Mouse (Mus musculus) CH12.LX (cell line): ENCODE measurements around the gene Pitpna. TPM values are rescaled to one million over a fixed set of nuclear protein-coding genes. Genes with fewer than 3 reads are reported as not detected.
A peak's percentile ranks its signal among the peaks of the same experiment; 100 is the strongest.

ENCODE experiments used
- DNase-seq: peaks from one replicate; pipeline ENCODE4 v3.0.0-alpha.2; 2013; ENCODE audit errors: extremely low read depth
- H3K27ac ChIP-seq: 2 replicates; pipeline ENCODE4 v1.5.1; 2012; ENCODE audit warnings: low read depth, mild to moderate bottlenecking, control low read depth, moderate library complexity; ENCODE audit not compliant: insufficient read depth
- H3K27me3 ChIP-seq: replicated peaks from 2 replicates; pipeline ENCODE3; 2012; ENCODE audit warnings: inconsistent platforms
- H3K36me3 ChIP-seq, 2 experiments: replicated peaks in 1 of 2; 2 replicates each; pipeline versions ENCODE3 to v1.6.1; 2012; ENCODE audit warnings: inconsistent platforms in 1 of 2, low read length in 1 of 2, mild to moderate bottlenecking in 1 of 2, mixed read lengths in 1 of 2, moderate library complexity in 1 of 2; ENCODE audit not compliant: control insufficient read depth in 1 of 2, insufficient read depth in 1 of 2
- H3K4me1 ChIP-seq, 2 experiments: 2 replicates each; pipeline ENCODE4 v1.6.1; 2012; ENCODE audit warnings: inconsistent platforms in 1 of 2, moderate library complexity in 1 of 2; ENCODE audit not compliant: insufficient read depth in 2 of 2, control insufficient read depth in 1 of 2
- H3K4me2 ChIP-seq: 2 replicates; pipeline ENCODE4 v1.6.1; 2012; ENCODE audit warnings: low read depth, mild to moderate bottlenecking, control low read depth; ENCODE audit not compliant: poor library complexity, insufficient read depth, severe bottlenecking
- H3K4me3 ChIP-seq, 3 experiments: fragments of 150-350 bp in 1 of 3; sonication (generic) in 1 of 3; replicated peaks in 1 of 3; 2 replicates each; pipeline versions ENCODE3 to v1.5.1; 2011 to 2012; ENCODE audit warnings: low read depth in 2 of 3, low read length in 2 of 3, mild to moderate bottlenecking in 2 of 3, moderate library complexity in 2 of 3, control low read depth in 1 of 3, improper control_type of control experiment in 1 of 3, inconsistent platforms in 1 of 3, mixed read lengths in 1 of 3; ENCODE audit not compliant: poor library complexity in 1 of 3
- H3K79me2 ChIP-seq: replicated peaks from 2 replicates; pipeline ENCODE4 v1.6.1; 2012; ENCODE audit warnings: mild to moderate bottlenecking, moderate library complexity; ENCODE audit not compliant: control insufficient read depth, poor library complexity, insufficient read depth, severe bottlenecking; ENCODE audit errors: extremely low read depth
- H3K9ac ChIP-seq: 2 replicates; pipeline ENCODE4 v1.6.1; 2012; ENCODE audit warnings: low read depth, mild to moderate bottlenecking, control low read depth, moderate library complexity; ENCODE audit not compliant: insufficient read depth
- H3K9me3 ChIP-seq: replicated peaks from 2 replicates; pipeline ENCODE3; 2012; ENCODE audit warnings: low read length, inconsistent platforms, mixed read lengths
- E2F4 ChIP-seq: IDR thresholded peaks from 2 replicates; pipeline ENCODE4 v1.6.1; 2011; ENCODE audit warnings: low read depth, low read length, improper control_type of control experiment; ENCODE audit not compliant: insufficient replicate concordance
- IRF4 ChIP-seq: IDR thresholded peaks from 2 replicates; pipeline ENCODE4 v1.6.1; 2014; ENCODE audit warnings: low read depth, mild to moderate bottlenecking, inconsistent platforms, low read length, improper control_type of control experiment
- JUN ChIP-seq: IDR thresholded peaks from 2 replicates; pipeline ENCODE4 v1.6.1; 2011; ENCODE audit warnings: low read depth, mild to moderate bottlenecking, low read length, improper control_type of control experiment, moderate library complexity; ENCODE audit not compliant: insufficient read depth
- JUND ChIP-seq: conservative IDR thresholded peaks from 2 replicates; pipeline ENCODE4 v1.6.1; 2011; ENCODE audit warnings: low read depth, low read length, improper control_type of control experiment
- KAT2A ChIP-seq: IDR thresholded peaks from 2 replicates; pipeline ENCODE4 v1.6.1; 2012; ENCODE audit warnings: low read length, improper control_type of control experiment, inconsistent platforms; ENCODE audit not compliant: insufficient replicate concordance
- MAFK ChIP-seq: IDR thresholded peaks from 2 replicates; pipeline ENCODE4 v1.6.1; 2011; ENCODE audit warnings: low read length, improper control_type of control experiment; ENCODE audit not compliant: insufficient replicate concordance
- MAZ ChIP-seq: IDR thresholded peaks from 2 replicates; pipeline ENCODE4 v1.6.1; 2012; ENCODE audit warnings: low read depth, mild to moderate bottlenecking, inconsistent platforms, low read length, improper control_type of control experiment, moderate library complexity
- MYC ChIP-seq: IDR thresholded peaks from 2 replicates; pipeline ENCODE4 v1.6.1; 2011; ENCODE audit warnings: low read depth, mild to moderate bottlenecking, improper control_type of control experiment, low read length
- NELFE ChIP-seq: IDR thresholded peaks from 2 replicates; pipeline ENCODE4 v1.6.1; 2011; ENCODE audit warnings: low read depth, low read length, improper control_type of control experiment
- PAX5 ChIP-seq: IDR thresholded peaks from 2 replicates; pipeline ENCODE4 v1.6.1; 2012; ENCODE audit warnings: low read length, inconsistent platforms, mixed read lengths
- POLR2A ChIP-seq: IDR thresholded peaks from 2 replicates; pipeline ENCODE4 v1.6.1; 2011; ENCODE audit warnings: low read depth, mild to moderate bottlenecking, improper control_type of control experiment, low read length
- POLR2AphosphoS2 ChIP-seq: IDR thresholded peaks from 2 replicates; pipeline ENCODE4 v1.6.1; 2011; ENCODE audit warnings: low read depth, low read length, improper control_type of control experiment
- SIN3A ChIP-seq: IDR thresholded peaks from 2 replicates; pipeline ENCODE4 v1.6.1; 2012; ENCODE audit warnings: low read length, improper control_type of control experiment, inconsistent platforms
- SMC3 ChIP-seq: IDR thresholded peaks from 2 replicates; pipeline ENCODE4 v1.6.1; 2011; ENCODE audit warnings: low read depth, low read length, improper control_type of control experiment
- TBP ChIP-seq: conservative IDR thresholded peaks from 2 replicates; pipeline ENCODE4 v1.6.1; 2011; ENCODE audit warnings: low read depth, low read length, improper control_type of control experiment
- TCF12 ChIP-seq: IDR thresholded peaks from 2 replicates; pipeline ENCODE4 v1.6.1; 2014; ENCODE audit warnings: low read depth, mild to moderate bottlenecking, inconsistent platforms, low read length, improper control_type of control experiment
- UBTF ChIP-seq: IDR thresholded peaks from 2 replicates; pipeline ENCODE4 v1.6.1; 2012; ENCODE audit warnings: low read depth, mild to moderate bottlenecking, inconsistent platforms, low read length, improper control_type of control experiment, moderate library complexity
- USF1 ChIP-seq: IDR thresholded peaks from 2 replicates; pipeline ENCODE4 v1.6.1; 2014; ENCODE audit warnings: low read depth, mild to moderate bottlenecking, inconsistent platforms, low read length, improper control_type of control experiment
- ZMIZ1 ChIP-seq: IDR thresholded peaks from 2 replicates; pipeline ENCODE4 v1.6.1; 2012; ENCODE audit warnings: low read depth, mild to moderate bottlenecking, inconsistent platforms, low read length, improper control_type of control experiment
- dilution Hi-C: fragments of 300-500 bp; cut with MboI; formaldehyde crosslinking; loops from 2 replicates; pipeline ENCODE4 v1.14.3; 2020; ENCODE audit warnings: low sequenced_read_pairs; ENCODE audit not compliant: extremely low pct_unique_long_range_greater_than_20kb, extremely low pct_ligation_motif_present
- in situ Hi-C: fragments of 300-500 bp; cut with MboI; formaldehyde crosslinking; loops from 3 replicates; pipeline ENCODE4 v1.14.3; 2019; ENCODE audit warnings: low sequenced_read_pairs, low pct_ligation_motif_present, low pct_unique_long_range_greater_than_20kb, mixed read lengths
- polyA plus RNA-seq: library from polyadenylated mRNA; unstranded; fragments of >175 nt; gene quantifications from 2 replicates; pipeline ENCODE4 v1.2.1, GENCODE M21; 2012; ENCODE audit warnings: low read depth; ENCODE audit not compliant: insufficient read length
- total RNA-seq, 2 experiments: library from RNA; depleted of rRNA; stranded (reverse); fragments of 300-350 nt in 1 of 2; fragments of >200 nt in 1 of 2; gene quantifications; 2 replicates each; pipeline ENCODE4 v1.2.3; 2012 to 2014

Pitpna gene
- total and polyA plus RNA-seq, 3 experiments, result 61.8 to 243 (median 80.7) TPM

- no peak overlapping the region for H3K4me2 ChIP-seq
- H3K27ac ChIP-seq, result no peak overlapping the region
- H3K79me2 ChIP-seq, result no peaks in the 10 kb centered on the region
- H3K27me3 ChIP-seq, result no peaks in the 10 kb centered on the region
- dilution Hi-C loops, result no loop called here
- H3K9ac ChIP-seq, result no peak overlapping the region
- H3K36me3 ChIP-seq, result peaks cover 83 to 89% of the 10 kb centered on the region in 2 experiments
- TF ChIP-seq MAFK, result peak; percentile 80
- no peak for TF ChIP-seq USF1
- TF ChIP-seq, all 38 proteins: peak for 1
- Histone ChIP-seq H3K4me3 (no peak overlapping the region), H3K4me1 (peaks cover 0 to under 1% of the 10 kb centered on the region in 2 experiments; a peak in 1 of 4 replicates), H3K9me3 (no peaks in the 10 kb centered on the region)
- in situ Hi-C loops, result no loop called here
- no peak for DNase-seq
Measured at GRCm38 (mm10) chr11:75666296-75666695, 78.4 kb downstream of the Pitpna start.

- H3K27ac ChIP-seq, result no peak overlapping the region
- H3K4me3 ChIP-seq, result no peak overlapping the region
- H3K27me3 ChIP-seq, result no peaks in the 10 kb centered on the region
- peaks cover 85 to 92% of the 10 kb centered on the region in 2 experiments for H3K36me3 ChIP-seq
- H3K4me2 ChIP-seq, result no peak overlapping the region
- no peaks in the 10 kb centered on the region for H3K9me3 ChIP-seq
- TF ChIP-seq TCF12 (no peak), MAZ (no peak), USF1 (no peak), UBTF (no peak), SMC3 (no peak), PAX5 (no peak), E2F4 (no peak), NELFE (no peak), TBP (no peak), MYC (no peak), JUN (no peak), JUND (no peak), KAT2A (no peak), POLR2AphosphoS2 (no peak), SIN3A (no peak), POLR2A (no peak), ZMIZ1 (no peak), IRF4 (no peak)
- H3K9ac ChIP-seq, result no peak overlapping the region
- H3K4me1 ChIP-seq, result peaks cover 5% of the 10 kb centered on the region in 2 experiments; a peak in 2 of 4 replicates
- in situ Hi-C loops (no loop called here), dilution Hi-C loops (no loop called here)
- no peak for DNase-seq
- no peaks in the 10 kb centered on the region for H3K79me2 ChIP-seq
Measured at GRCm38 (mm10) chr11:75668621-75669020, 80.7 kb downstream of the Pitpna start.
